Mouse (Mus musculus) midbrain, embryonic 16.5 days (tissue): Measurements from ENCODE around the gene Mtg1. TPM values are rescaled to one million over a fixed set of nuclear protein-coding genes. Genes with fewer than 3 reads are reported as not detected.

Source experiments
- ATAC-seq: fragments of 200-750 bp; cut with Nextera tagmentation; 2 replicates; pipeline ENCODE4 v1.8.0; 2017; ENCODE audit warnings: moderate TSS enrichment
- H3K27ac ChIP-seq: fragments of 300-500 bp; sonication (generic); 2 replicates; pipeline ENCODE4 v1.5.1; 2014; ENCODE audit warnings: mild to moderate bottlenecking, low read length, mixed read lengths
- H3K27me3 ChIP-seq: fragments of 300-500 bp; sonication (generic); 2 replicates; pipeline ENCODE4 v1.6.1; 2014; ENCODE audit warnings: low read depth, low read length, mixed read lengths; ENCODE audit not compliant: control insufficient read depth, insufficient read depth
- H3K36me3 ChIP-seq: fragments of 300-500 bp; sonication (generic); 2 replicates; pipeline ENCODE4 v1.6.1; 2014; ENCODE audit warnings: mild to moderate bottlenecking, low read length, moderate library complexity, mixed read lengths; ENCODE audit not compliant: control insufficient read depth, insufficient read depth
- H3K4me1 ChIP-seq: fragments of 300-500 bp; sonication (generic); 2 replicates; pipeline ENCODE4 v1.6.1; 2014; ENCODE audit warnings: mild to moderate bottlenecking, low read length, mixed read lengths; ENCODE audit not compliant: control insufficient read depth, insufficient read depth
- H3K4me2 ChIP-seq: fragments of 300-500 bp; sonication (generic); 2 replicates; pipeline ENCODE4 v1.6.1; 2014; ENCODE audit warnings: mild to moderate bottlenecking, low read length, mixed read lengths
- H3K4me3 ChIP-seq: fragments of 300-500 bp; sonication (generic); 2 replicates; pipeline ENCODE4 v1.5.1; 2014; ENCODE audit warnings: low read depth, mild to moderate bottlenecking, low read length, moderate library complexity, mixed read lengths
- H3K9ac ChIP-seq: fragments of 300-500 bp; sonication (generic); 2 replicates; pipeline ENCODE4 v1.6.1; 2014; ENCODE audit warnings: low read depth, low read length, mixed read lengths
- H3K9me3 ChIP-seq: fragments of 300-500 bp; sonication (generic); replicated peaks from 2 replicates; pipeline ENCODE4 v1.6.1; 2014; ENCODE audit warnings: mild to moderate bottlenecking, low read length, mixed read lengths; ENCODE audit not compliant: control insufficient read depth, poor library complexity, severe bottlenecking
- WGBS: fragments of 180-500 bp; shearing (Covaris S2); extraction: QIAGEN DNeasy Blood & Tissue Kit; methylation state at CpG from one replicate; pipeline ENCODE4 v1.1.7; 2014; 5-methylcytosine and 5-hydroxymethylcytosine counted together
- polyA plus RNA-seq: library from polyadenylated mRNA; unstranded; fragments of >200 nt; fragmentation: Nextera tagmentation; extraction: Ambion mirVana; gene quantifications from 2 replicates; pipeline ENCODE4 v1.2.1, GENCODE M21; 2015

Mtg1 gene
- polyA plus RNA-seq, 1 experiment from 2014 or later: 32.6 TPM

DNA sequence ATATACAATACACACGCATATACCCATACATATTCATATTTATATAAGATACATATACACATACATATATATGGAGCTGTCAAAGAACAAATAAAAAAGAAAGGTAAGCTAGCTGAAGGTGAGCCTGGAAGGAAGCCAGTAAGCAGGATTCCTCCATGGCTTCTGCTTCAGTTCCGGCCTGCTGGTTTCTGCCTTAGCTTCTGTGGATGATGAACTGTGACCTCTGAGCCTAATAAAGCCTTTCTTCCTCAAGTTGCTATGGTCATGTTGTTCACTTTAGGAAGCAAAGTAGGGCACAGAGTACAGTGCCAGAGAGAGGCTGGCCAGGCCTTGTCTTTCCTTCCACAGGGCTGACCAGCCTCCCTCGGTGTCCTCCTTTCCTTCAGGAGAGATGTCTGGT lies 33.5 kb downstream of the Mtg1 start:
- Histone ChIP-seq H3K9me3 (no peaks in the 10 kb centered on the region), H3K4me2 (no peak overlapping the region), H3K36me3 (no peaks in the 10 kb centered on the region), H3K27me3 (no peaks in the 10 kb centered on the region), H3K4me1 (no peaks in the 10 kb centered on the region), H3K4me3 (no peak overlapping the region), H3K9ac (no peak overlapping the region), H3K27ac (no peak overlapping the region)
- ATAC-seq: no peak
- 96% methylated on average over 3 of the region's 3 CpGs for WGBS

DNA sequence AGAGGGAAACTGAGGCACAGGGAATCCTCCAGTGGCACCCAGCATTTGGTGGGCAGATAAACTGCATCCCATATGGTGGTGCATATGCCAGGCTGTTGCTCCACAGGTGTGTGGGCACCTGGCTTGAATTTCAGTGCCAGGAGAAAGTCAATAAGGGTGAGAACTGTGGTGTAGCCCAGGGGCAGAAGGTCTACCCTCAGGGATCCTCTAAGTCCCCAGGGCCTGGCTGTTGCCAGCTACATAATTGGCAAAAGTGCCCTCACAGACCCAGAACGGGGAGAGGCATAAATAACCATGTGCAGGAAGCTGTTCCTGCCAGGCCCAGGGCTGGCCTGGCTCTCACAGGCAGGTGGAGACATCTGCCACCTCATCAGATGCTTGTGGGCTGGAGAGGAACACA lies 35.6 kb downstream of the Mtg1 start, which contains the start of gene Olfr523:
Olfr523 (plus strand) TSS at position 282 of the 400 bp plus-strand sequence.
- Histone ChIP-seq H3K9ac (no peak within 1 kb of the TSS), H3K9me3 (no peaks in the 10 kb centered on the region), H3K36me3 (no peaks in the 10 kb centered on the region), H3K27ac (no peak within 1 kb of the TSS), H3K4me2 (no peak within 1 kb of the TSS), H3K4me3 (no peak within 1 kb of the TSS), H3K4me1 (no peaks in the 10 kb centered on the region), H3K27me3 (no peaks in the 10 kb centered on the region)
- no peak for ATAC-seq
- 45% methylated on average over 1 of the region's 1 CpGs for WGBS

DNA sequence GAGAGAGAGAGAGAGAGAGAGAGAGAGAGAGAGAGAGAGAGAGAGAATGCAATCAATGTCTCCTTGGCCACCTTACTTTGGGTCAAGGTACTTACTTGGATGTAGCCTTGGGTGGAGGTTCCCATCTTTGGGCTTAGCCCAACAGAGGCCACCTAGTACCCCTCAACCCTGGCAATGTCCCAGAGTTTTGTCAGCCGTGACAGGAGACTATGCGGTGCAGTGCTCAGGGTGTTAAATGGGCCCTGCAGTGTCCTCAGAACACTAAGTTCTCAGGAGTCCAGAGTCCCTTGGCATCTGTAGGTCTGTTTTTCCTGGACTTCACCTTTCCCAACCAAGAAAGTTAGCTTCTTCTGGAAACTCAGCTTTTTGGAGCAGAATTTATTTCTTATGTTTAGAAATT lies 41.8 kb downstream of the Mtg1 start:
- H3K4me1 ChIP-seq: no peaks in the 10 kb centered on the region
- no peak for ATAC-seq
- H3K4me2 ChIP-seq: no peak overlapping the region
- no peak overlapping the region for H3K4me3 ChIP-seq
- no peaks in the 10 kb centered on the region for H3K36me3 ChIP-seq
- no peak overlapping the region for H3K27ac ChIP-seq
- no peaks in the 10 kb centered on the region for H3K27me3 ChIP-seq
- WGBS: 84% methylated on average over 2 of the region's 2 CpGs
- no peak overlapping the region for H3K9ac ChIP-seq
- no peaks in the 10 kb centered on the region for H3K9me3 ChIP-seq

DNA sequence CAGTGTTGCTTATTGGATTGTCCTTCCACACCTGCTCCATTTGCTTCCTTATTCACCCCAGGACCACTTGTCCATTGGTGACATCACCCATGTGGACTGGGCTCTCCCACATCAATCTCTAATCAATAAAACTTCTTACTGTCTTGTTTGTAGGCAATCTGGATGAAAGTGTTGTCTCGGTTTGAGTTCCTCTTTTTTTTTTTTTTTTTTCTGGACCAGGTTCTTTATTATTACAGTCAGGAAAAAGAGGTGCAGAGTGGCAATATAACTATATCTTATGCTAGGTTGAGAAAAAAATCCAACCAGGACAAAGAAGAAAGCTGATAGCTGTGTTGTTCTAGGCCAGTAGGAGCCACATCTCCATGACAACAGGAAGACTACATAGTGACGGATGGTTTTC lies 43.3 kb downstream of the Mtg1 start:
- H3K4me3 ChIP-seq: no peak overlapping the region
- H3K4me2 ChIP-seq: no peak overlapping the region
- H3K27ac ChIP-seq: no peak overlapping the region
- no peak for ATAC-seq
- 77% methylated on average over 2 of the region's 2 CpGs for WGBS
- no peak overlapping the region for H3K9ac ChIP-seq
- no peaks in the 10 kb centered on the region for H3K36me3 ChIP-seq
- H3K4me1 ChIP-seq: no peaks in the 10 kb centered on the region
- H3K27me3 ChIP-seq: no peaks in the 10 kb centered on the region
- H3K9me3 ChIP-seq: no peaks in the 10 kb centered on the region

DNA sequence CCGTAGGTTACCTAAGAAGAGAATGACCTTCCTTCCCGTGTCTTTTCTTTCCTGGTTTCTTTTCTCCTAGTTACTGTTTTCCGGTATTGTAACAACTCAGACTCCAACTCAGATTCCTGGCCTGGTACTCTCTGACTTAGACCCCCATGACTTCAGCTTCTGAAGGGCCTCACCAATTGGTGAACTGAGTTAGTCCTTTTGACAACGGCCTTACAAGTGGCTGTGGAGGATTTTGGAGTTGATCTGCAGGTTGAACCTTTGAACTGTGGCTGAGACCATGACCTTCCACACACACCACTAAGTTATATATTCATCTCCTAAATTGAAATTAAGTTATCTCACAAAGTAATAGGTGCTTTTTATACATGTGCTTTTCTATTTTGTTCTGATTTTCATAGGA lies 46.8 kb downstream of the Mtg1 start:
- no peak for ATAC-seq
- H3K27me3 ChIP-seq: no peaks in the 10 kb centered on the region

DNA sequence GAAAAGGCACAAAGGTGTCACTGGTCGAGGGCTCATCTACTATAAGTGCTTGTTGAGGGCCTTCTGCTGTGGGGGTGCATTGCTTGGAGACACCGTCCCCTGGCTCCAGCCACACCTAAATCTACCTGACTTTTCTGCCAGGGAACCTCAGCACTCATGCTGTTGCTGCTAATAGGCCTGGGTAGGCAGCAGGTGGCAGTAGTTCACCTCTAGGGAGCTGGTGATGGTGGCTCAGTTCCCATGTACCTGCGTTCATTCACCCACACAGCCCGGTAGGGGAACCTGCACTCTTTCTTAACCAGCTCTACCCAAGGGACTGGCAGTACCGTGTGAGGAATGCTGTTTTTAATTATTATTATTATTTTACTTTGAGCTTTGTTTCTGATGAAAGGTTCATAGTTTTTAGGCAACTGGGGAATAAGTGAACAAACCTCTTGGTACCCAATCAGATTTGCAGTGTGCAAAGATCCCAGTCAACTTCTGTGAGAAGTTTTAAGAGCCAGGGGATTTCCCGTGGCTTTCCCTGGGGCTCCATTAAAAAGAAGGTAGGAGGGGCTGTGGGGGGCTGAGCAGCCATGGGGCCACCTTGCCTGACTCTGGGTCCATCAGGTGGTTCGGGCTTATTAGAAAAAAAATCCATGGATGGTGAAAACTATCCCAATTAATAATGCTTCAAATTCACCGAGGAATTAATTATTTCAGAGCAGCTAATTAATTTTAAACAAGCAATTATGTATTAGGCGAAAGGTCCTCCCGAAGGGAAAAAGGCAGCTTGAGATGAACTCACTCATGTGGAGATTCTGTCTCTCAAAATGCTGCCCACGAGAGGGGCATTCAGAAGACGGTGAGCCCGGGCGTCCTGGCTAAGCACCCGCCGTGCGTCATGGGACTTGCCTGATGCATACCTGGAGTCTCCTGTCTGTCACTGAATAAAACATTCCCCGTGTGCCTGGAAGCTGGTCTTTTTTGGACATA lies 49.6 kb downstream of the Mtg1 start:
- WGBS: 62% methylated on average over 18 of the region's 18 CpGs
- no peaks in the 10 kb centered on the region for H3K27me3 ChIP-seq
- H3K27ac ChIP-seq: no peak overlapping the region
- no peak overlapping the region for H3K4me2 ChIP-seq
- no peaks in the 10 kb centered on the region for H3K4me1 ChIP-seq
- H3K9me3 ChIP-seq: no peaks in the 10 kb centered on the region
- no peak overlapping the region for H3K9ac ChIP-seq
- ATAC-seq: no peak
- no peak overlapping the region for H3K4me3 ChIP-seq
- no peaks in the 10 kb centered on the region for H3K36me3 ChIP-seq

More for the DNA sequence above, 46.8 kb downstream of the Mtg1 start:
- no peaks in the 10 kb centered on the region for H3K9me3 ChIP-seq
- no peak overlapping the region for H3K4me2 ChIP-seq
- no peak overlapping the region for H3K9ac ChIP-seq
- H3K27ac ChIP-seq: no peak overlapping the region
- no peaks in the 10 kb centered on the region for H3K36me3 ChIP-seq
- H3K4me3 ChIP-seq: no peak overlapping the region
- 92% methylated on average over 4 of the region's 4 CpGs for WGBS
- H3K4me1 ChIP-seq: no peaks in the 10 kb centered on the region

DNA sequence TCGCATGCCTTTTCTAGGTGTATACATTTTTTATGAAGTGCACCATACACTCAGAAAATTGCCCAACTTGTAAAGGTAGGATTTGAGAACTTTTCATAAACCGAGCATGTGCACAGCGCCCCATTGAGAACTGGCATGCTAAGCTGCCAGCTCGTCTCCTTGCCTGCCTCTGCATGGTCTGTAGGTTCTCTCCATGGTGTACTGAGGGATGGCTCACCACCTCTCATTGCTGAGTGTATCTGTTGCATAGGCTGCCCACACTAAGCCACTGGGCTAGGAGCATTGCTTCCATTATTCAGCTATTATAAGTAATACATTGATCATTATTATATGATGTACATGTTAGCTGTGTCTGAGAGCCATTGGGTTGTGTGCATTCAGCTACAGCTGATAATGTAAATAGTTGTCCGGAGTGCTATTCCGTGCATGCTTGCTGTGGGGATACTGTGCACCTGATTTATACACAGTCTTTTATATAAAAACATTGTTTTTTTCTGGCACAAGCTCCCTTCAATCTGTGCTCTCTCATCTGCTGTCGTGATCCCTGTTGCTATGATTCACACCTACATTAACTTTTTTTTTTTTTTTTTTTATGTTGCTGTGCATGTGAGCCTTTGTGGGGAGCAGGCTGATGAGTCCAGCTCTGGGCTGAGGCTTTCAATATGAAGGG lies 50.5 kb downstream of the Mtg1 start:
- Histone ChIP-seq H3K4me2 (no peak overlapping the region), H3K27ac (no peak overlapping the region), H3K9ac (no peak overlapping the region), H3K27me3 (no peaks in the 10 kb centered on the region), H3K4me1 (no peaks in the 10 kb centered on the region), H3K4me3 (no peak overlapping the region), H3K9me3 (no peaks in the 10 kb centered on the region), H3K36me3 (no peaks in the 10 kb centered on the region)
- ATAC-seq: no peak
- 82% methylated on average over 7 of the region's 7 CpGs for WGBS

DNA sequence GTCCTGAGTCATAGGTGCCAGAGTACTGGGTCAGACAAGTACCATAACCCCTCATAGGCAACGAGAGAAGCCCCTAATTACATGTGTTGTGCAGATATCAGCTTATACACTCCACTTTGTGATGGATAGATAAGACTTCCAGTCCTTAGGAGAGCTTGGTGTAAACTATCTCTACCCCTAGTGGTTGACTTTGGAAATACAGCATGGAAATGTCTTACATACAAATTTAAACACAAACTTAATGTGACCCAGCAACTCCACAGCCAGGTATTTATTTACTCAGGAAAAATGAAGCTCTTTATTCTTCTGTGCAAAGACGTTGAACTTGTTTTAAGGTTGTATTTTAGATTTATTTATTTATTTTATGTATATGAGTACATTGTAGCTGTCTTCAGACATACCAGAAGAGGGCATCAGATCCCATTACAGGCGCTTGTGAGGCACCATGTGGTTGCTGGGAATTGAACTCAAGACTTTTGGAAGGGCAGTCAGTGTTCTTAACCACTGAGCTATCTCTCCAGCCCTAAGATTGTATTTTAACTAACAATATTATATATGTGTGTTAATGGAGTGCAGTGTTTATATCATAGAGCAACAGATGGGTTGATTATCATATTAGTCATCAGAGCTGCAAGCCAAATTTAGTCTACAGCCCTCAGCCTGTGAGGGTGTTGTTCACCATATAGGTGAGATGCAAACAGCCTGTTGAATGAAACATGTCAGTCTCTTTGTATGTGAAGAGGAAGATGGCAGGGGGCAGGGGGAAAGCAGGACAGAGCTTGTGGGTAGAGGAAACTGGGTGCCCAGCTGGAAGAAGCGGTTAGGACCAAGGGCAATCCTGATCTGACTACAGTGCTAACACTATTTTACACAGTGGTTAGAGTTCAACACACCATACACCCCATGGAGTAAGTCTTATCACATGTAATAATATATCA lies 51.3 kb downstream of the Mtg1 start:
- Histone ChIP-seq H3K27me3 (no peaks in the 10 kb centered on the region), H3K27ac (no peak overlapping the region), H3K4me2 (no peak overlapping the region), H3K36me3 (no peaks in the 10 kb centered on the region), H3K9me3 (no peaks in the 10 kb centered on the region), H3K4me1 (no peaks in the 10 kb centered on the region), H3K4me3 (no peak overlapping the region), H3K9ac (no peak overlapping the region)
- ATAC-seq: no peak
- WGBS: 61% methylated on average over 4 of the region's 4 CpGs
